Mouse (Mus musculus): ENCODE measurements around the gene Rpp14. TPM values are rescaled to one million over a fixed set of nuclear protein-coding genes. Genes with fewer than 3 reads are reported as not detected.

The Rpp14 gene
- polyA plus RNA-seq, 1 experiment = 36.2 TPM

GRCm38 (mm10) chr14:8038791-8039448, 41.2 kb upstream of the Rpp14 start:
- no peak for TF ChIP-seq CTCF (IDR thresholded peaks at IDR 0.05; ENCODE audit: borderline replicate concordance, insufficient read depth, low read depth, low read length)
- no peak for TF ChIP-seq POLR2A (IDR thresholded peaks at IDR 0.05; ENCODE audit: borderline replicate concordance, insufficient read depth, low read length)
- DNase-seq = peak; percentile 74 to 89
- Histone ChIP-seq H3K4me1 (ENCODE audit: control insufficient read depth, insufficient read depth, low read length) (peaks cover 10% of the 10 kb centered on the region), H3K4me3 (replicated peaks; ENCODE audit: insufficient read depth, low read depth, low read length) (no peak overlapping the region), H3K27ac (ENCODE audit: insufficient read depth, low read length) (peak overlapping the region; percentile 67; the same call in 1 of the 2 replicates), H3K27me3 (ENCODE audit: control insufficient read depth, insufficient read depth, low read length) (no peaks in the 10 kb centered on the region)
- 30% methylated on average over 7 of the region's 7 CpGs for WGBS

GRCm38 (mm10) chr14:8040179-8040578, 40.0 kb upstream of the Rpp14 start:
- H3K27me3 ChIP-seq (ENCODE audit: control insufficient read depth, insufficient read depth, low read length) = no peaks in the 10 kb centered on the region
- TF ChIP-seq POLR2A (IDR thresholded peaks at IDR 0.05; ENCODE audit: borderline replicate concordance, insufficient read depth, low read length) = no peak
- TF ChIP-seq CTCF (IDR thresholded peaks at IDR 0.05; ENCODE audit: borderline replicate concordance, insufficient read depth, low read depth, low read length) = no peak
- peaks cover 10% of the 10 kb centered on the region for H3K4me1 ChIP-seq (ENCODE audit: control insufficient read depth, insufficient read depth, low read length)
- DNase-seq = no peak
- no peak overlapping the region for H3K4me3 ChIP-seq (replicated peaks; ENCODE audit: insufficient read depth, low read depth, low read length)
- WGBS = 50% methylated on average over 3 of the region's 3 CpGs
- H3K27ac ChIP-seq (ENCODE audit: insufficient read depth, low read length) = no peak overlapping the region

- 88% methylated on average over 12 of the region's 12 CpGs for WGBS
- Histone ChIP-seq H3K4me3 (replicated peaks; ENCODE audit: insufficient read depth, low read depth, low read length) (no peak overlapping the region), H3K27me3 (ENCODE audit: control insufficient read depth, insufficient read depth, low read length) (no peaks in the 10 kb centered on the region), H3K27ac (ENCODE audit: insufficient read depth, low read length) (no peak overlapping the region), H3K4me1 (ENCODE audit: control insufficient read depth, insufficient read depth, low read length) (peaks cover 10% of the 10 kb centered on the region)
- DNase-seq = no peak
- no peak for TF ChIP-seq POLR2A (IDR thresholded peaks at IDR 0.05; ENCODE audit: borderline replicate concordance, insufficient read depth, low read length)
- no peak for TF ChIP-seq CTCF (IDR thresholded peaks at IDR 0.05; ENCODE audit: borderline replicate concordance, insufficient read depth, low read depth, low read length)
These were observed 39.1 kb upstream of the Rpp14 start for GRCm38 (mm10) chr14:8040911-8041678.

- peaks cover 10% of the 10 kb centered on the region for H3K4me1 ChIP-seq (ENCODE audit: control insufficient read depth, insufficient read depth, low read length)
- H3K27ac ChIP-seq (ENCODE audit: insufficient read depth, low read length) = no peak overlapping the region
- no peak for TF ChIP-seq CTCF (IDR thresholded peaks at IDR 0.05; ENCODE audit: borderline replicate concordance, insufficient read depth, low read depth, low read length)
- no peak for TF ChIP-seq POLR2A (IDR thresholded peaks at IDR 0.05; ENCODE audit: borderline replicate concordance, insufficient read depth, low read length)
- no peak for DNase-seq
- WGBS = 93% methylated on average over 2 of the region's 2 CpGs
- H3K4me3 ChIP-seq (replicated peaks; ENCODE audit: insufficient read depth, low read depth, low read length) = no peak overlapping the region
- no peaks in the 10 kb centered on the region for H3K27me3 ChIP-seq (ENCODE audit: control insufficient read depth, insufficient read depth, low read length)
These were observed 38.0 kb upstream of the Rpp14 start for GRCm38 (mm10) chr14:8042120-8042519.

GRCm38 (mm10) chr14:8042577-8042976, 37.6 kb upstream of the Rpp14 start:
- WGBS = 93% methylated on average over 9 of the region's 9 CpGs
- no peak for DNase-seq
- Histone ChIP-seq H3K4me1 (ENCODE audit: control insufficient read depth, insufficient read depth, low read length) (peaks cover 10% of the 10 kb centered on the region), H3K4me3 (replicated peaks; ENCODE audit: insufficient read depth, low read depth, low read length) (no peak overlapping the region), H3K27me3 (ENCODE audit: control insufficient read depth, insufficient read depth, low read length) (no peaks in the 10 kb centered on the region), H3K27ac (ENCODE audit: insufficient read depth, low read length) (no peak overlapping the region)
- no peak for TF ChIP-seq CTCF (IDR thresholded peaks at IDR 0.05; ENCODE audit: borderline replicate concordance, insufficient read depth, low read depth, low read length)
- no peak for TF ChIP-seq POLR2A (IDR thresholded peaks at IDR 0.05; ENCODE audit: borderline replicate concordance, insufficient read depth, low read length)

GRCm38 (mm10) chr14:8044330-8044729, 35.8 kb upstream of the Rpp14 start:
- peak; percentile 14 to 35 for DNase-seq
- WGBS = 68% methylated on average over 8 of the region's 8 CpGs
- peaks cover 5% of the 10 kb centered on the region for H3K4me1 ChIP-seq (ENCODE audit: control insufficient read depth, insufficient read depth, low read length)

GRCm38 (mm10) chr14:8044786-8045185, 35.4 kb upstream of the Rpp14 start:
- H3K27ac ChIP-seq (ENCODE audit: insufficient read depth, low read length) = no peak overlapping the region
- peak in 1 of 2 experiments; percentile 5 for DNase-seq
- no peak overlapping the region for H3K4me3 ChIP-seq (replicated peaks; ENCODE audit: insufficient read depth, low read depth, low read length)
- TF ChIP-seq CTCF (IDR thresholded peaks at IDR 0.05; ENCODE audit: borderline replicate concordance, insufficient read depth, low read depth, low read length) = no peak
- no peak for TF ChIP-seq POLR2A (IDR thresholded peaks at IDR 0.05; ENCODE audit: borderline replicate concordance, insufficient read depth, low read length)
- H3K4me1 ChIP-seq (ENCODE audit: control insufficient read depth, insufficient read depth, low read length) = peaks cover under 1% of the 10 kb centered on the region; the same call in 1 of the 2 replicates
- WGBS = 89% methylated on average over 6 of the region's 6 CpGs
- no peaks in the 10 kb centered on the region for H3K27me3 ChIP-seq (ENCODE audit: control insufficient read depth, insufficient read depth, low read length)

More at GRCm38 (mm10) chr14:8044330-8044729, 35.8 kb upstream of the Rpp14 start:
- Histone ChIP-seq H3K4me3 (replicated peaks; ENCODE audit: insufficient read depth, low read depth, low read length) (no peak overlapping the region), H3K27ac (ENCODE audit: insufficient read depth, low read length) (no peak overlapping the region), H3K27me3 (ENCODE audit: control insufficient read depth, insufficient read depth, low read length) (no peaks in the 10 kb centered on the region)
- TF ChIP-seq POLR2A (IDR thresholded peaks at IDR 0.05; ENCODE audit: borderline replicate concordance, insufficient read depth, low read length) (no peak), CTCF (IDR thresholded peaks at IDR 0.05; ENCODE audit: borderline replicate concordance, insufficient read depth, low read depth, low read length) (peak; percentile 15; the same call in 1 of the 2 replicates)

Measured in cerebellum, adult 2 months (tissue).